Mouse (Mus musculus) E14TG2a.4 (cell line): ENCODE data around the gene Snw1.

Experiments
- CTCF ChIP-seq: conservative IDR thresholded peaks from 2 replicates; pipeline ENCODE4 v1.5.1; 2014; ENCODE audit warnings: low read length
- POU5F1 ChIP-seq: IDR thresholded peaks from 2 replicates; pipeline ENCODE4 v1.6.1; 2014; ENCODE audit warnings: low read length, borderline replicate concordance

DNA sequence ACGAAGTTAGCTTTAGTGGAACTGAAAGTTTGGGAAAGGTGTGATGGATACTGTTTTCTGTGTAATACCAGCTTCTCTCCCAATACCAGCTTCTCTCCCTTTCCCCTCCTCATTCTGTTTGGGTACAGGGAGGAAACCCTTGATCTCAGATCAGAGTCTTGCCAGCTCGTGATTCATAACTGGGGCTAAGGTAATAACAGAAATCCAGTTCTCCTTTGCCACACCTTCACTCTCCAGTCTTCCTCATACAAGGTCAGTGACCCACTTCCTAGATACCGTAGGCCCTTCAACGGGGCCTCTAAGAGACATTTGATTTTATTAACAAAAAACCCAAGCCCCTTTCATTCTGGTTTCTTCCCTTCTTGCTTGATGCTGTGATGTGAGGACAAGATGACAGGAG lies 66.9 kb downstream of the Snw1 start:
- TF ChIP-seq CTCF (no peak), POU5F1 (no peak)
